25 mouse cellular contexts compared by ENCODE assay signal in the genomic region with DNA sequence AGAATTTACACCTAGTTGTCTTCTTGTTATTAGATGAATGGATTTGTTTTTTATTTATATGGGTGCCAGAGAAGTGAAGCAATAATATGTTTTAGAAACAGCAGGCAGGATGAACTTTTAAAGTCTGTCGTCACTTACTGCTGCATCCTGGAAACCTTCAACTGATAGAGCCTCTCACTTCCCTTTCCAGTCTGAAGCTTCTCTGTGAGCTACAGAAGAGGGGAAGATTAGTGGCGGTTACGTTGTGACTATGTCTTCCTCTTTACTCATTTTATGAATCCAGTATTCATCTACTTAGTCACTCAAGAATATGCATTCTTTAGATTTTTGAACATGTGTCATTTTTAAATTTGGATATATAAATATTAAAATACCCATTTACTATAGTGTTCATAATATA.
DNase-seq lines count a peak whose midpoint lies in the region; ATAC-seq and TF ChIP-seq lines count a peak whose summit lies in the region.
"Had no signal": no experiment of that assay in that cellular context is flagged by ENCODE, and none has a peak within 500 bp of the region (broad histone marks: within the 10 kb centered on the region; RNA-seq: fewer than 3 reads in every experiment).

No protein-coding gene starts in this region.

- no peak for TF ChIP-seq POLR2A in embryonic fibroblast, embryonic 13.5 days (IDR thresholded peaks at IDR 0.05; ENCODE audit: low read depth, low read length)

- ATAC-seq in lung, embryonic 14.5 days (ENCODE audit: insufficient read depth): no peak
- peak; percentile 77 for ATAC-seq in neutrophil, adult 5-6 weeks (ENCODE audit: extremely low read depth, insufficient number of reproducible peaks, low FRiP score, poor library complexity, severe bottlenecking)
- ATAC-seq: midbrain, embryonic 13.5 days had no signal

- H3K4me3 ChIP-seq in lung, embryonic 14.5 days (ENCODE audit: low read depth, low read length): no peak overlapping the region
- no peak overlapping the region for H3K4me3 ChIP-seq in embryonic fibroblast, embryonic 13.5 days (ENCODE audit: insufficient read depth, low read length)
- H3K4me3 ChIP-seq: heart, embryonic 15.5 days; hindbrain, embryonic 15.5 days; limb, embryonic 10.5 days; megakaryocyte, embryonic 14.5 days; midbrain, embryonic 13.5 days; neural tube, embryonic 13.5 days had no signal

- no peaks in the 10 kb centered on the region for H3K36me3 ChIP-seq in lung, embryonic 14.5 days (ENCODE audit: insufficient read depth)
- H3K36me3 ChIP-seq: heart, embryonic 15.5 days; hindbrain, embryonic 15.5 days; limb, embryonic 10.5 days; midbrain, embryonic 13.5 days; neural tube, embryonic 13.5 days had no signal

- WGBS in lung, embryonic 14.5 days: 65% methylated on average over 3 of the region's 3 CpGs

- H3K4me2 ChIP-seq in lung, embryonic 14.5 days: no peak overlapping the region
- H3K4me2 ChIP-seq: heart, embryonic 15.5 days; hindbrain, embryonic 15.5 days; midbrain, embryonic 13.5 days; neural tube, embryonic 13.5 days had no signal

- H3K9ac ChIP-seq in lung, embryonic 14.5 days: no peak overlapping the region
- H3K9ac ChIP-seq: heart, embryonic 15.5 days; hindbrain, embryonic 15.5 days; midbrain, embryonic 13.5 days; neural tube, embryonic 13.5 days had no signal

- no peaks in the 10 kb centered on the region for H3K4me1 ChIP-seq in lung, embryonic 14.5 days (ENCODE audit: insufficient read depth)
- H3K4me1 ChIP-seq in embryonic fibroblast, embryonic 13.5 days (ENCODE audit: control insufficient read depth, insufficient read depth, low read length): peaks cover 9% of the 10 kb centered on the region; the same call in 1 of the 2 replicates
- H3K4me1 ChIP-seq: heart, embryonic 15.5 days; hindbrain, embryonic 15.5 days; limb, embryonic 10.5 days; megakaryocyte, embryonic 14.5 days; midbrain, embryonic 13.5 days; neural tube, embryonic 13.5 days had no signal

- H3K27me3 ChIP-seq in lung, embryonic 14.5 days (ENCODE audit: insufficient read depth, low read length): no peaks in the 10 kb centered on the region
- H3K27me3 ChIP-seq: heart, embryonic 15.5 days; hindbrain, embryonic 15.5 days; megakaryocyte, embryonic 14.5 days; midbrain, embryonic 13.5 days; neural tube, embryonic 13.5 days had no signal

- no peaks in the 10 kb centered on the region for H3K9me3 ChIP-seq in lung, embryonic 14.5 days (ENCODE audit: low read depth, low read length)
- H3K9me3 ChIP-seq: heart, embryonic 15.5 days; hindbrain, embryonic 15.5 days; limb, embryonic 10.5 days; megakaryocyte, embryonic 14.5 days; midbrain, embryonic 13.5 days; neural tube, embryonic 13.5 days had no signal

- TF ChIP-seq CTCF in lung, embryonic 14.5 days (IDR thresholded peaks at IDR 0.05; ENCODE audit: low read depth): no peak
- no peak for TF ChIP-seq CTCF in embryonic fibroblast, embryonic 13.5 days (IDR thresholded peaks at IDR 0.05; ENCODE audit: borderline replicate concordance, insufficient read depth, low read length)

- DNase-seq in lung, embryonic 14.5 days: peak; percentile 14
- DNase-seq in lung, postnatal 10 days: no peak
- DNase-seq in A20 (ENCODE audit: low read depth, low spot score): peak; percentile 56
- DNase-seq in urinary bladder, postnatal 25 days (ENCODE audit: low spot score): no peak
- DNase-seq in left cerebral cortex, adult 18-20 months (ENCODE audit: low spot score in 2 of 2): no peak
- DNase-seq: adrenal gland, postnatal 14 days; B cell, adult 2 months; cerebellum, adult 9-10 months; gastrocnemius, postnatal 36 days; heart, postnatal 4 days; kidney, adult 2 months; liver; right cerebral cortex, postnatal 4 days; thymus, adult 2 months; thymus, postnatal 4 days had no signal

- no peak overlapping the region for H3K27ac ChIP-seq in lung, embryonic 14.5 days (ENCODE audit: low read depth)
- peak overlapping the region; percentile 26; the same call in 1 of the 2 replicates for H3K27ac ChIP-seq in embryonic fibroblast, embryonic 13.5 days (ENCODE audit: insufficient read depth, low read length)
- H3K27ac ChIP-seq: heart, embryonic 15.5 days; hindbrain, embryonic 15.5 days; kidney, postnatal 0 days; limb, embryonic 10.5 days; midbrain, embryonic 13.5 days; neural tube, embryonic 13.5 days; stomach, postnatal 0 days had no signal

Comparison
In these comparisons a context has a peak if more than half of its experiments do, and no peak if none do; other contexts are left out.
1. DNase-seq: peak in lung, embryonic 14.5 days (single experiment) and A20 (single experiment); none in lung, postnatal 10 days (single experiment), urinary bladder, postnatal 25 days (single experiment) and left cerebral cortex, adult 18-20 months (0 of 2).